Mouse (Mus musculus) olfactory bulb, adult 2 months (tissue): ENCODE data around the gene Apbb1ip.

ENCODE experiments used
- CTCF ChIP-seq: fragments of 200-500 bp; IDR thresholded peaks from 2 replicates; pipeline ENCODE4 v1.5.1; 2012; ENCODE audit warnings: low read depth, mild to moderate bottlenecking, low read length, moderate library complexity; ENCODE audit not compliant: insufficient read depth
- POLR2A ChIP-seq: fragments of 200-500 bp; IDR thresholded peaks from 2 replicates; pipeline ENCODE4 v1.6.1; 2012; ENCODE audit warnings: mild to moderate bottlenecking, low read depth, low read length, moderate library complexity; ENCODE audit not compliant: insufficient read depth

- no peak for TF ChIP-seq CTCF
- TF ChIP-seq POLR2A = no peak
Measured at GRCm38 (mm10) chr2:22755561-22755960, 18.3 kb upstream of the Apbb1ip start.
